Mouse (Mus musculus) stomach, postnatal 0 days (tissue): ENCODE data around the gene Map4k5.

Source experiments
- CTCF ChIP-seq: IDR thresholded peaks from 2 replicates; pipeline ENCODE4 v1.5.1; 2016; ENCODE audit warnings: antibody characterized with exemption, low read depth, mild to moderate bottlenecking, moderate library complexity
- EP300 ChIP-seq: optimal IDR thresholded peaks from 2 replicates; pipeline ENCODE3; 2016; ENCODE audit warnings: antibody characterized with exemption

GRCm38 (mm10) chr12:69937731-69938130, 44.7 kb upstream of the Map4k5 start:
- TF ChIP-seq CTCF (no peak), EP300 (no peak)
